Mouse (Mus musculus) midbrain, embryonic 14.5 days (tissue): ENCODE data around the gene Yif1b. TPM values are rescaled to one million over a fixed set of nuclear protein-coding genes. Genes with fewer than 3 reads are reported as not detected.
"Not testable (repeated sequence)": the region's sequence is repeated elsewhere in the genome, so short reads cannot be mapped to it uniquely, and the experiment has no call there.

Experiments
- ATAC-seq: fragments of 200-750 bp; cut with Nextera tagmentation; 2 replicates; pipeline ENCODE4 v1.8.0; 2017; ENCODE audit warnings: moderate number of reproducible peaks, moderate library complexity; ENCODE audit not compliant: low FRiP score, low TSS enrichment
- DNase-seq: peaks from one replicate; pipeline ENCODE4 v3.0.0-alpha.2; 2015
- H3K27ac ChIP-seq: fragments of 300-500 bp; sonication (generic); replicated peaks from 2 replicates; pipeline ENCODE4 v1.5.1; 2014; ENCODE audit warnings: mild to moderate bottlenecking, low read depth, low read length, moderate library complexity
- H3K27me3 ChIP-seq: fragments of 300-500 bp; sonication (generic); 2 replicates; pipeline ENCODE4 v1.6.1; 2014; ENCODE audit warnings: low read length, control low read depth, mixed read lengths; ENCODE audit not compliant: control insufficient read depth, insufficient read depth
- H3K36me3 ChIP-seq: fragments of 300-500 bp; sonication (generic); 2 replicates; pipeline ENCODE4 v1.6.1; 2014; ENCODE audit warnings: low read length, control low read depth; ENCODE audit not compliant: control insufficient read depth, insufficient read depth
- H3K4me1 ChIP-seq: fragments of 300-500 bp; sonication (generic); 2 replicates; pipeline ENCODE4 v1.6.1; 2014; ENCODE audit warnings: mild to moderate bottlenecking, antibody characterized with exemption, low read length, control low read depth; ENCODE audit not compliant: control insufficient read depth, insufficient read depth
- H3K4me2 ChIP-seq: fragments of 300-500 bp; sonication (generic); 2 replicates; pipeline ENCODE4 v1.6.1; 2014; ENCODE audit warnings: mild to moderate bottlenecking, low read length, moderate library complexity
- H3K4me3 ChIP-seq: fragments of 300-500 bp; sonication (generic); replicated peaks from 2 replicates; pipeline ENCODE4 v1.5.1; 2014; ENCODE audit warnings: low read depth, low read length
- H3K9ac ChIP-seq: fragments of 300-500 bp; sonication (generic); replicated peaks from 2 replicates; pipeline ENCODE4 v1.6.1; 2014; ENCODE audit warnings: mild to moderate bottlenecking, low read length, moderate library complexity
- H3K9me3 ChIP-seq: fragments of 300-500 bp; sonication (generic); 2 replicates; pipeline ENCODE4 v1.6.1; 2016; ENCODE audit warnings: low read length, control low read depth, mixed read lengths; ENCODE audit not compliant: control insufficient read depth
- WGBS: fragments of 180-500 bp; shearing (Covaris S2); extraction: QIAGEN DNeasy Blood & Tissue Kit; methylation state at CpG from one replicate; pipeline ENCODE4 v1.1.7; 2014; 5-methylcytosine and 5-hydroxymethylcytosine counted together
- polyA plus RNA-seq: library from polyadenylated mRNA; unstranded; fragments of >200 nt; fragmentation: Nextera tagmentation; extraction: Ambion mirVana; gene quantifications from 2 replicates; pipeline ENCODE4 v1.2.1, GENCODE M21; 2014

The Yif1b gene
- 86.6 and 107 TPM in 2 replicates for polyA plus RNA-seq

GRCm38 (mm10) chr7:29238019-29238967 is at the start of gene Yif1b:
TSS of gene Yif1b (plus strand) at chr7:29238329.
- Histone ChIP-seq H3K4me3 (peak within 1 kb of the TSS; percentile 68), H3K27ac (peak within 1 kb of the TSS; percentile 87), H3K27me3 (peaks cover 7% of the 10 kb centered on the region; the same call in 1 of the 2 replicates), H3K4me2 (peak within 1 kb of the TSS; percentile 79), H3K9me3 (no peaks in the 10 kb centered on the region), H3K9ac (peak within 1 kb of the TSS; percentile 65), H3K4me1 (0 out of 2 replicates have a peak, but pooled peaks cover 4% of the 10 kb centered on the region), H3K36me3 (no peaks in the 10 kb centered on the region)
- under 1% methylated on average over 60 of the region's 60 CpGs for WGBS
- DNase-seq (peak; percentile 99), ATAC-seq (peak; percentile 98)

- H3K4me2 ChIP-seq, H3K4me3 ChIP-seq, H3K4me1 ChIP-seq, DNase-seq, H3K9ac ChIP-seq, H3K27ac ChIP-seq, ATAC-seq, H3K9me3 ChIP-seq, H3K36me3 ChIP-seq, H3K27me3 ChIP-seq: not testable (repeated sequence)
- 100% methylated on average over 1 of the region's 1 CpGs for WGBS
Observed at GRCm38 (mm10) chr7:29194230-29194629, 43.9 kb upstream of the Yif1b start.

GRCm38 (mm10) chr7:29202577-29202976 is 35.6 kb upstream of the Yif1b start:
- Histone ChIP-seq H3K4me1 (no peaks in the 10 kb centered on the region), H3K27me3 (no peaks in the 10 kb centered on the region), H3K4me3 (no peak overlapping the region), H3K36me3 (no peaks in the 10 kb centered on the region), H3K9me3 (no peaks in the 10 kb centered on the region), H3K4me2 (no peak overlapping the region), H3K27ac (no peak overlapping the region), H3K9ac (no peak overlapping the region)
- WGBS = 81% methylated on average over 6 of the region's 6 CpGs
- DNase-seq (no peak), ATAC-seq (no peak)

GRCm38 (mm10) chr7:29211013-29211412 is 27.1 kb upstream of the Yif1b start:
- not testable (repeated sequence) for H3K9ac ChIP-seq, H3K36me3 ChIP-seq, DNase-seq, ATAC-seq, H3K9me3 ChIP-seq, H3K27me3 ChIP-seq, H3K4me1 ChIP-seq, H3K27ac ChIP-seq
- Histone ChIP-seq H3K4me2 (peak overlapping the region; percentile 41), H3K4me3 (peak overlapping the region; percentile 18; the same call in 1 of the 2 replicates)
- WGBS = 34% methylated on average over 15 of the region's 15 CpGs

GRCm38 (mm10) chr7:29211415-29212198 is 26.5 kb upstream of the Yif1b start:
- DNase-seq (peak; percentile 62), ATAC-seq (no peak)
- H3K4me2 ChIP-seq = peak overlapping the region; percentile 41
- H3K36me3 ChIP-seq = no peaks in the 10 kb centered on the region
- no peaks in the 10 kb centered on the region for H3K9me3 ChIP-seq
- no peak overlapping the region for H3K9ac ChIP-seq
- H3K4me1 ChIP-seq = 0 out of 2 replicates have a peak, but pooled peaks cover 6% of the 10 kb centered on the region
- no peak overlapping the region for H3K27ac ChIP-seq
- WGBS = 5% methylated on average over 34 of the region's 34 CpGs
- peak overlapping the region; percentile 18 for H3K4me3 ChIP-seq
- H3K27me3 ChIP-seq = no peaks in the 10 kb centered on the region

GRCm38 (mm10) chr7:29212199-29212765 is 25.8 kb upstream of the Yif1b start:
- DNase-seq (no peak), ATAC-seq (no peak)
- Histone ChIP-seq H3K27me3 (no peaks in the 10 kb centered on the region), H3K36me3 (no peaks in the 10 kb centered on the region), H3K27ac (no peak overlapping the region), H3K4me1 (0 out of 2 replicates have a peak, but pooled peaks cover 6% of the 10 kb centered on the region), H3K4me3 (no peak overlapping the region), H3K9ac (no peak overlapping the region), H3K4me2 (peak overlapping the region; percentile 52), H3K9me3 (no peaks in the 10 kb centered on the region)
- 15% methylated on average over 26 of the region's 26 CpGs for WGBS

- H3K4me3 ChIP-seq = peak overlapping the region; percentile 24
- not testable (repeated sequence) for DNase-seq, H3K27me3 ChIP-seq, ATAC-seq, H3K9me3 ChIP-seq, H3K27ac ChIP-seq, H3K4me1 ChIP-seq, H3K9ac ChIP-seq, H3K36me3 ChIP-seq
- WGBS = 18% methylated on average over 40 of the region's 40 CpGs
- peak overlapping the region; percentile 52 for H3K4me2 ChIP-seq
Observed at GRCm38 (mm10) chr7:29212775-29213560, 25.2 kb upstream of the Yif1b start.

- no peaks in the 10 kb centered on the region for H3K9me3 ChIP-seq
- H3K9ac ChIP-seq = no peak within 1 kb of the TSS; the same call in 1 of the 2 replicates
- H3K27ac ChIP-seq = peak within 1 kb of the TSS; percentile 70
- H3K27me3 ChIP-seq = no peaks in the 10 kb centered on the region
- 0 out of 2 replicates have a peak, but pooled peaks cover 6% of the 10 kb centered on the region for H3K4me1 ChIP-seq
- WGBS = 2% methylated on average over 20 of the region's 20 CpGs
- peak within 1 kb of the TSS; percentile 52 for H3K4me2 ChIP-seq
- no peaks in the 10 kb centered on the region for H3K36me3 ChIP-seq
- H3K4me3 ChIP-seq = peak within 1 kb of the TSS; percentile 24
- DNase-seq (peak; percentile 82), ATAC-seq (peak; percentile 77)
Observed at GRCm38 (mm10) chr7:29213675-29214082, 24.4 kb upstream of the Yif1b start, which contains the start of gene Catsperg1. TSS of gene Catsperg1 (minus strand) at chr7:29214035.
